Mouse (Mus musculus) bone marrow macrophage, adult 2 months (primary cell): Measurements from ENCODE around the gene Them5.

Experiments used
- CTCF ChIP-seq: IDR thresholded peaks from 2 replicates; pipeline ENCODE4 v1.5.1; 2012; ENCODE audit warnings: low read depth, mild to moderate bottlenecking, low read length, moderate library complexity
- POLR2A ChIP-seq: IDR thresholded peaks from 2 replicates; pipeline ENCODE4 v1.6.1; 2012; ENCODE audit warnings: mild to moderate bottlenecking, low read depth, low read length, borderline replicate concordance

GRCm38 (mm10) chr3:94375861-94376260 is 34.0 kb downstream of the Them5 start:
- TF ChIP-seq CTCF (no peak), POLR2A (no peak)
